Mouse (Mus musculus): ENCODE measurements around the gene Cyp27b1.

DNA sequence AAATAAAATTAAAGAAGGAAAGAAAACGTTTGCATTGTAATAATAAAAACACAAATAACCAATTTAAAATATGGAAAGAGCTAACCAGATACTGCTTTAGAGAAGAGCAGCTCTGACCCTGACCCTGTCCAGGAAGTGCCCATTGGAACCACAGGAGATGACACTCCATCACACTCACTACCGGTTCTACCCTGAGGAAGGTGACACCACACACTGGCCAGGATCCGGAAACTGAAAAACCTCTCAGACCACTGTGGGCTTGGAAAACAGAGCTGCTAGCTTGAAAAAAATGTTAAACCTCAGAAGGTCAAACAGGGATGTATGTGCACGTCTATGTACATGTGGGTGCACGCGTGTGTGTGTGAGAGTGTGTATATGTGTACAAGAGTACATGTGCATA lies 53.1 kb downstream of the Cyp27b1 start:
- TF ChIP-seq MAX (IDR thresholded peaks at IDR 0.05), result no peak
- TF ChIP-seq CTCF (IDR thresholded peaks at IDR 0.05; ENCODE audit: control insufficient read depth, insufficient read depth, insufficient read length), result no peak
- no peak for TF ChIP-seq CEBPB (IDR thresholded peaks at IDR 0.05; ENCODE audit: low read depth)
- TF ChIP-seq USF1 (IDR thresholded peaks at IDR 0.05; ENCODE audit: low read depth), result no peak
- TF ChIP-seq MYOD1 (IDR thresholded peaks at IDR 0.05; ENCODE audit: control insufficient read depth, insufficient read length, low read depth), result no peak
- TF ChIP-seq FOSL1 (IDR thresholded peaks at IDR 0.05; ENCODE audit: insufficient read depth, low read length, poor library complexity, severe bottlenecking), result no peak
- no peak for TF ChIP-seq MYOG (IDR thresholded peaks at IDR 0.05; ENCODE audit: control insufficient read depth, extremely low read depth, insufficient read length)
